Mouse (Mus musculus): Measurements from ENCODE around the gene Adgrl2. TPM values are rescaled to one million over a fixed set of nuclear protein-coding genes. Genes with fewer than 3 reads are reported as not detected.

The Adgrl2 gene
- polyA plus RNA-seq, 1 experiment: 7.6 TPM

- DNase-seq: no peak
- H3K27ac ChIP-seq (ENCODE audit: control insufficient read depth, insufficient read depth, low read length): no peak overlapping the region
- H3K27me3 ChIP-seq (ENCODE audit: control insufficient read depth, insufficient read depth, low read length): no peaks in the 10 kb centered on the region
- H3K36me3 ChIP-seq (ENCODE audit: control insufficient read depth, insufficient read depth, low read length): no peaks in the 10 kb centered on the region
- no peak overlapping the region for H3K4me3 ChIP-seq (ENCODE audit: control insufficient read depth, insufficient read depth, low read length)
- WGBS: 88% methylated on average over 4 of the region's 4 CpGs
- no peaks in the 10 kb centered on the region for H3K4me1 ChIP-seq (replicated peaks; ENCODE audit: control insufficient read depth, insufficient read depth, low read length)
- TF ChIP-seq CTCF (IDR thresholded peaks at IDR 0.05; ENCODE audit: borderline replicate concordance, control insufficient read depth, extremely low read depth, insufficient read depth, low read length, poor library complexity) (no peak), POLR2A (IDR thresholded peaks at IDR 0.05; ENCODE audit: control insufficient read depth, extremely low read depth, insufficient read depth, low read length, poor library complexity) (no peak)
Measured at GRCm38 (mm10) chr3:148832001-148832400, 158.4 kb downstream of the Adgrl2 start.

DNA sequence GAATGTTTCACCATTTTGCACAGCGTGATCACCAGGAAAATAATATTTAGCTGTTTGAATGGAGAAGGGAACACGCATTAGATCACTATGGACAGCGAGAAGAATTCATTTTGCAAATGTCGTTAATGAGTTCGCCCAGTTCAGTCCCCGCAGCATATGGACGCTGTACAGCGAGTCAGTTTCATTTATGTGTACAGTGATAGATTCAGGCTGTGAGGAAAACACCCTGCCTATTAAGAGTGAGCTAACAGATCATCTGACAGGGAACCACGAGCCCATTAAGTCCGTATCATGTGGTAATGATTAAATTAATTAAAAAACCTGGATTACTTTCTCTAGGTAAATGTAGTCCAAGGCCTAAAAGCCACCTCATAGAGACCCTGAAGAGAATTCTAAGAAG, 161.8 kb downstream of the Adgrl2 start:
- Histone ChIP-seq H3K36me3 (ENCODE audit: control insufficient read depth, insufficient read depth, low read length) (no peaks in the 10 kb centered on the region), H3K27ac (ENCODE audit: control insufficient read depth, insufficient read depth, low read length) (no peak overlapping the region), H3K4me3 (ENCODE audit: control insufficient read depth, insufficient read depth, low read length) (no peak overlapping the region), H3K27me3 (ENCODE audit: control insufficient read depth, insufficient read depth, low read length) (no peaks in the 10 kb centered on the region), H3K4me1 (replicated peaks; ENCODE audit: control insufficient read depth, insufficient read depth, low read length) (no peaks in the 10 kb centered on the region)
- DNase-seq: no peak
- WGBS: 98% methylated on average over 10 of the region's 10 CpGs
- TF ChIP-seq CTCF (IDR thresholded peaks at IDR 0.05; ENCODE audit: borderline replicate concordance, control insufficient read depth, extremely low read depth, insufficient read depth, low read length, poor library complexity): no peak
- no peak for TF ChIP-seq POLR2A (IDR thresholded peaks at IDR 0.05; ENCODE audit: control insufficient read depth, extremely low read depth, insufficient read depth, low read length, poor library complexity)

GRCm38 (mm10) chr3:148823551-148823950, 166.8 kb downstream of the Adgrl2 start:
- no peak overlapping the region for H3K27ac ChIP-seq (ENCODE audit: control insufficient read depth, insufficient read depth, low read length)
- TF ChIP-seq CTCF (IDR thresholded peaks at IDR 0.05; ENCODE audit: borderline replicate concordance, control insufficient read depth, extremely low read depth, insufficient read depth, low read length, poor library complexity) (no peak), POLR2A (IDR thresholded peaks at IDR 0.05; ENCODE audit: control insufficient read depth, extremely low read depth, insufficient read depth, low read length, poor library complexity) (no peak)
- WGBS: 97% methylated on average over 13 of the region's 13 CpGs
- H3K4me3 ChIP-seq (ENCODE audit: control insufficient read depth, insufficient read depth, low read length): no peak overlapping the region
- DNase-seq: no peak
- H3K27me3 ChIP-seq (ENCODE audit: control insufficient read depth, insufficient read depth, low read length): no peaks in the 10 kb centered on the region
- no peaks in the 10 kb centered on the region for H3K4me1 ChIP-seq (replicated peaks; ENCODE audit: control insufficient read depth, insufficient read depth, low read length)
- no peaks in the 10 kb centered on the region for H3K36me3 ChIP-seq (ENCODE audit: control insufficient read depth, insufficient read depth, low read length)

- H3K27ac ChIP-seq (ENCODE audit: control insufficient read depth, insufficient read depth, low read length): no peak overlapping the region
- no peak for TF ChIP-seq POLR2A (IDR thresholded peaks at IDR 0.05; ENCODE audit: control insufficient read depth, extremely low read depth, insufficient read depth, low read length, poor library complexity)
- TF ChIP-seq CTCF (IDR thresholded peaks at IDR 0.05; ENCODE audit: borderline replicate concordance, control insufficient read depth, extremely low read depth, insufficient read depth, low read length, poor library complexity): no peak
- WGBS: 94% methylated on average over 6 of the region's 6 CpGs
- H3K4me1 ChIP-seq (replicated peaks; ENCODE audit: control insufficient read depth, insufficient read depth, low read length): no peaks in the 10 kb centered on the region
- DNase-seq: no peak
- H3K4me3 ChIP-seq (ENCODE audit: control insufficient read depth, insufficient read depth, low read length): no peak overlapping the region
- H3K27me3 ChIP-seq (ENCODE audit: control insufficient read depth, insufficient read depth, low read length): no peaks in the 10 kb centered on the region
- no peaks in the 10 kb centered on the region for H3K36me3 ChIP-seq (ENCODE audit: control insufficient read depth, insufficient read depth, low read length)
Measured at GRCm38 (mm10) chr3:148821632-148822031, 168.7 kb downstream of the Adgrl2 start.

GRCm38 (mm10) chr3:148819323-148820046, 170.9 kb downstream of the Adgrl2 start:
- Histone ChIP-seq H3K36me3 (ENCODE audit: control insufficient read depth, insufficient read depth, low read length) (no peaks in the 10 kb centered on the region), H3K4me1 (replicated peaks; ENCODE audit: control insufficient read depth, insufficient read depth, low read length) (no peaks in the 10 kb centered on the region), H3K4me3 (ENCODE audit: control insufficient read depth, insufficient read depth, low read length) (no peak overlapping the region), H3K27ac (ENCODE audit: control insufficient read depth, insufficient read depth, low read length) (no peak overlapping the region), H3K27me3 (ENCODE audit: control insufficient read depth, insufficient read depth, low read length) (no peaks in the 10 kb centered on the region)
- TF ChIP-seq CTCF (IDR thresholded peaks at IDR 0.05; ENCODE audit: borderline replicate concordance, control insufficient read depth, extremely low read depth, insufficient read depth, low read length, poor library complexity) (no peak), POLR2A (IDR thresholded peaks at IDR 0.05; ENCODE audit: control insufficient read depth, extremely low read depth, insufficient read depth, low read length, poor library complexity) (no peak)
- DNase-seq: no peak
- WGBS: 97% methylated on average over 33 of the region's 33 CpGs

DNA sequence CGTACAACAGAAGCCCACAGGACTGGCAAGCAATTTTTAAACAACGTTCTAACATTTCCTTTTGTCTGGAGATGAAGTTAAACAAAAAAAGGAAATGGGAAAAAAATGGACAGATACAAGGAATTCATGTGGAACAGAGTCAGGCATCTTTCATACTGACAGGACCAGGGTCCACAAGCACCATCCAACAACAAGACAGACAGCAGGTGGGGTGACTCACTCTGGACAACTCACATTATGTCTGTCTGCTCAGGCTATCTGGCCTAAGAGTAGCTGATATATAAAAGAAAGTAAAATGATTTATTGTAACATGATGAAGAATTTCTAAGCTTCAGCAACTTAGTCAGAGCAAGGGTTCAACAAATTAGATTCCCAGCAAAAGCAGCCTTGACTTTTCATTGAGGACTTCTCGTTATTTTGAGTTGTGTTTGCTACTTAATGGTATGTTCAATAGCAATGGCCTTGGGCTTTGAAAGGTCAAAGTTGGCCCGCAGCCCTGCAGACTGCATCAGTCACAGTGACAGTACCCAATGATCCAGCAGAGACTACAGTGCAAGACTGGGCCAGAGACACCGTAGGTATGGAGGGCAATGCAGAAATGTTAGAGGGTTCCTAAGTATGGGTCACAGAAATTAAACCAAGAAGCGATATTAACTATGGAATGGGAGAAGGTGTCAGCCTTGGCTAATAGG, 171.8 kb downstream of the Adgrl2 start:
- no peak overlapping the region for H3K27ac ChIP-seq (ENCODE audit: control insufficient read depth, insufficient read depth, low read length)
- TF ChIP-seq POLR2A (IDR thresholded peaks at IDR 0.05; ENCODE audit: control insufficient read depth, extremely low read depth, insufficient read depth, low read length, poor library complexity): no peak
- TF ChIP-seq CTCF (IDR thresholded peaks at IDR 0.05; ENCODE audit: borderline replicate concordance, control insufficient read depth, extremely low read depth, insufficient read depth, low read length, poor library complexity): no peak
- no peak overlapping the region for H3K4me3 ChIP-seq (ENCODE audit: control insufficient read depth, insufficient read depth, low read length)
- no peak for DNase-seq
- 96% methylated on average over 6 of the region's 6 CpGs for WGBS
- H3K36me3 ChIP-seq (ENCODE audit: control insufficient read depth, insufficient read depth, low read length): no peaks in the 10 kb centered on the region
- H3K27me3 ChIP-seq (ENCODE audit: control insufficient read depth, insufficient read depth, low read length): no peaks in the 10 kb centered on the region
- no peaks in the 10 kb centered on the region for H3K4me1 ChIP-seq (replicated peaks; ENCODE audit: control insufficient read depth, insufficient read depth, low read length)

All from thymus, adult 2 months (tissue).